Mouse (Mus musculus) bone marrow, adult 2 months (tissue): ENCODE results near the gene Rnasel.

Experiments
- CTCF ChIP-seq: fragments of 200-500 bp; IDR thresholded peaks from 2 replicates; pipeline ENCODE4 v1.5.1; 2011; ENCODE audit warnings: low read length, control low read depth; ENCODE audit not compliant: control insufficient read depth, insufficient read depth
- POLR2A ChIP-seq: fragments of 200-500 bp; IDR thresholded peaks from 2 replicates; pipeline ENCODE4 v1.6.1; 2011; ENCODE audit warnings: low read depth, mild to moderate bottlenecking, control low read depth, low read length, borderline replicate concordance; ENCODE audit not compliant: control insufficient read depth

DNA sequence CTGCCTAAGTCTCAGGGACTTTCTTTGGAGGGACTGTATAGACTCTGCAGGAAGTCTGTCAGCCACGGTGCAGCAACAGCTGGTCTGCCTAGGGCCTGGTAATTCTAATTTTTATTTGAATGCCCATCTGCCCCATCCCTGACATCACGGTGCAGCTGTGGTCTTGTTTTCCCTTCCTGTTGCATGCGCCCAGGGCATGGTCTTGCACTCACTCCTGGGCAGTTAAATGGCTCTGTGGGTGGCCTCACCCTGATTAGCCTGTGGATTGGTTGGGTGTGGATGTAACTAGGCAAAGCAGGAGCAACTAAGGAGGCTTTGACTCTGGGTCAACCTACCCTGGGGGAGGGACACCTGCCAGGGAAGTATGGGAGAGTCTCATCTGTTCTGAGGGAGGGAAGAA, 44.2 kb upstream of the Rnasel start:
- TF ChIP-seq POLR2A (no peak), CTCF (no peak)
